Mouse (Mus musculus): Measurements from ENCODE around the gene Olfr520. TPM values are rescaled to one million over a fixed set of nuclear protein-coding genes. Genes with fewer than 3 reads are reported as not detected.

Olfr520 gene
- not detected in 4 replicates for total RNA-seq (2023; ENCODE audit: inconsistent age)

GRCm38 (mm10) chr7:99729973-99730372 is at the start of gene Olfr520:
Gene Olfr520, plus strand, starts transcription at chr7:99730273.

GRCm38 (mm10) chr7:99711166-99711565 is 18.9 kb upstream of the Olfr520 start, which contains the start of gene Slco2b1:
Gene Slco2b1, minus strand, starts transcription at chr7:99711340.

GRCm38 (mm10) chr7:99763207-99763606 is 33.1 kb downstream of the Olfr520 start, which contains the start of gene Olfr521:
Gene Olfr521, plus strand, starts transcription at chr7:99763507.

Other genes starting within 250 kb of the Olfr520 start
- gene Rps3, start 246.5 kb upstream of the Olfr520 start, total RNA-seq (2023; ENCODE audit: inconsistent age) = 1,171 to 1,219 TPM (median 1,199 TPM) in 4 replicates
- 48.5 to 63.1 TPM (median 54.8 TPM) in 4 replicates for gene Arrb1, start 194.8 kb upstream of the Olfr520 start, total RNA-seq (2023; ENCODE audit: inconsistent age)
- gene Tpbgl, start 103.2 kb upstream of the Olfr520 start, total RNA-seq (2023; ENCODE audit: inconsistent age) = 0.15 to 0.33 TPM (median 0.22 TPM) in 4 replicates
- 0.36 to 1.2 TPM (median 0.83 TPM) in 4 replicates for gene Slco2b1, start 18.9 kb upstream of the Olfr520 start, total RNA-seq (2023; ENCODE audit: inconsistent age)
- not detected in 4 replicates for gene Olfr521, start 33.2 kb downstream of the Olfr520 start, total RNA-seq (2023; ENCODE audit: inconsistent age)
- 2.0 to 2.8 TPM (median 2.4 TPM) in 4 replicates for gene Neu3, start 98.1 kb downstream of the Olfr520 start, total RNA-seq (2023; ENCODE audit: inconsistent age)
- gene Xrra1, start 128.8 kb downstream of the Olfr520 start, total RNA-seq (2023; ENCODE audit: inconsistent age) = 0.18 TPM in 1 of 4 replicates, not detected in the others
- gene Spcs2, start 133.2 kb downstream of the Olfr520 start, total RNA-seq (2023; ENCODE audit: inconsistent age) = 90.1 to 104 TPM (median 95.0 TPM) in 4 replicates